Mouse (Mus musculus) lung, postnatal 14 days (tissue): ENCODE measurements around the gene Scgb1b24.

ENCODE experiments used
- DNase-seq: peaks from one replicate; pipeline ENCODE4 v3.0.0; 2021

The Scgb1b24 gene

GRCm38 (mm10) chr7:33743499-33743898 lies at the start of gene Scgb1b24:
TSS of gene Scgb1b24 (plus strand) at chr7:33743799.
- no peak for DNase-seq

GRCm38 (mm10) chr7:33739212-33739611 lies 4.4 kb upstream of the Scgb1b24 start, which contains the start of gene Scgb2b24:
TSS of gene Scgb2b24 (minus strand) at chr7:33739312.
- no peak for DNase-seq
